Mouse (Mus musculus) limb, embryonic 15.5 days (tissue): ENCODE measurements around the gene Hoxd8. TPM values are rescaled to one million over a fixed set of nuclear protein-coding genes. Genes with fewer than 3 reads are reported as not detected.
A peak's percentile ranks its signal among the peaks of the same experiment; 100 is the strongest.

Source experiments
- ATAC-seq: fragments of 200-750 bp; cut with Nextera tagmentation; 2 replicates; pipeline ENCODE4 v1.8.0; 2017; ENCODE audit warnings: low read depth, moderate TSS enrichment; ENCODE audit not compliant: insufficient number of reproducible peaks, low FRiP score, low TSS enrichment
- H3K27ac ChIP-seq: fragments of 300-500 bp; sonication (generic); 2 replicates; pipeline ENCODE4 v1.5.1; 2015; ENCODE audit warnings: moderate library complexity, mild to moderate bottlenecking, inconsistent platforms
- H3K27me3 ChIP-seq: fragments of 300-500 bp; sonication (generic); 2 replicates; pipeline ENCODE4 v1.6.1; 2015; ENCODE audit warnings: inconsistent platforms
- H3K36me3 ChIP-seq: fragments of 300-500 bp; sonication (generic); 2 replicates; pipeline ENCODE4 v1.6.1; 2015; ENCODE audit warnings: inconsistent platforms
- H3K4me1 ChIP-seq: fragments of 300-500 bp; sonication (generic); 2 replicates; pipeline ENCODE4 v1.6.1; 2015; ENCODE audit warnings: inconsistent platforms
- H3K4me2 ChIP-seq: fragments of 300-500 bp; sonication (generic); 2 replicates; pipeline ENCODE4 v1.6.1; 2015; ENCODE audit warnings: mild to moderate bottlenecking, inconsistent platforms
- H3K4me3 ChIP-seq: fragments of 300-500 bp; sonication (generic); 2 replicates; pipeline ENCODE4 v1.5.1; 2015; ENCODE audit warnings: mild to moderate bottlenecking, inconsistent platforms
- H3K9ac ChIP-seq: fragments of 300-500 bp; sonication (generic); 2 replicates; pipeline ENCODE4 v1.6.1; 2015; ENCODE audit warnings: inconsistent platforms
- H3K9me3 ChIP-seq: fragments of 300-500 bp; sonication (generic); 2 replicates; pipeline ENCODE4 v1.6.1; 2016; ENCODE audit warnings: inconsistent platforms
- WGBS: fragments of 180-500 bp; shearing (Covaris S2); methylation state at CpG from one replicate; pipeline ENCODE4 v1.1.7; 2015; 5-methylcytosine and 5-hydroxymethylcytosine counted together
- polyA plus RNA-seq: library from polyadenylated mRNA; unstranded; fragments of >200 nt; fragmentation: Nextera tagmentation; extraction: Ambion mirVana; gene quantifications from 2 replicates; pipeline ENCODE4 v1.2.1, GENCODE M21; 2015

Hoxd8 gene
- polyA plus RNA-seq, 1 experiment from 2014 or later, result 5.9 TPM

DNA sequence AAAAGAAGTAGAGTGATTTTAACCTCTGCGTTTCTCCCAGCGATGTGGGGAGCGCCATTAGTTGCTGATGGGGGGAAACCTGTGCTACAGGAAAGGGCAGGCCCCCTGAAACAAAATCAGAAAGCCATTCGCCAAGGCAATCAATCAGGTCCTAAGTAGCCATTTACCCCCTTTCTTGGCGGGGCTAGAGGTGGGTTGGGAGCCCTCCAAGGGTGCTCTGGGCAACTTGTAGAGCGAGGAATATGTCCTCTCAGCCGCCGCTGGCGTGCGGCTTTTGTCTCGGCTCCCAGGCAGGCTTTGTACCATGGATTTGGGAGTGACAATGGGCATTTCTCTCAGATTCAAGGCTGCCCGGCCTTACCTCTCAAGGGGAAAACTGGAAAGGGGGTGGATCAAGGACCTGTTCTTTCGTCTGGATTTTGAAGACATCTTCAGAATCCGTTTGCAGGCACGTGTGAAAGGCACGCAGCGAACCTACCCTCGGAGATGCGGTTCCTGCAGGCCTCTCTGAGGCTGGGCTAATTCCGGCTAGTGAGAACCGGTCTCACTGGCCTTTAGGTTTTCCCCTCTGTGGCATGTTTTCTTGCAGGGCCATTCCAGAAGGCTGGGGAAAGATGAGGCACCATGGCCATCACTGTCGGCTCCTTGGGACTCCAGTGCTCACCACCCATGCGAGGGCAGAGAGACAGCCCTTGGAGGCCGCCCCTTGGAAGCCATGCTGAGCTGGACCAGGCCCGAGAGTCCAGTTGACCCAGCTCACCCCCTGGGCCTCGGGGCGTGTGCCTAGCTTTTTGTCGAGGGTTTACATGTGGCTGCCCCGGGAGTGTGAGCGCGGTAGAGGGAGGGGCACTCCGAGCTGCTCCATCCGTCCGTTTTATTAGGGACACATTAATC lies 7.7 kb upstream of the Hoxd8 start:
- WGBS, result 22% methylated on average over 34 of the region's 34 CpGs
- no peak for ATAC-seq
- peak overlapping the region; percentile 78 for H3K27ac ChIP-seq

DNA sequence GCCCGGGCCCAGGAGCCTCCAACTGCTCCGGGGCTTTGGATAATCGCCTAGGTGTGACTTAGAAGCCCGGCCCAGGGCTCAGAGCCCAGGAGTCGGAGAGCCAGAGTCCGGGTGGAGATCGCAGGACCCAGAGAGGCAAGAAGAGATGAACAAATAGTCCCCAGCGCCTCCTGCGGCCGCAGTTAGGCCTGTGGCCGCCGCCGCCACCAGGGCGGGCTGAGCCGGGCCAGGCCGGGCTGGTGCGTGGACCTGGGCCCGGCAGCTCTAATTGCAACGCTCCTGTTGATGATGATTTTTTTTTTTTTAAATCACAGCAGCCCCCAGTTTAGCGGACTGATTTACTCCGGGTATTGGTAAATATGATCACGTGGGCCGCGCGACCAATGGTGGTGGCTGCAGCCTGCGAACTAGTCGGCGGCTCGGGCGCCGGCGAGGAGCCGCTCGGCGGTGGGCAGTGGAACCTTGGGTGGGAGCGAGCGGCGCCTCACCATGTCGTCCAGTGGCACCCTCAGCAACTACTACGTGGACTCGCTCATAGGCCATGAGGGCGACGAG lies 6.8 kb upstream of the Hoxd8 start, which contains the start of gene Hoxd9:
Gene Hoxd9 (plus strand): TSS at position 161 of the 555 bp plus-strand sequence.
- Histone ChIP-seq H3K4me1 (peaks cover 50% of the 10 kb centered on the region), H3K4me3 (peak within 1 kb of the TSS; percentile 48), H3K4me2 (peak within 1 kb of the TSS; percentile 61), H3K9ac (peak within 1 kb of the TSS; percentile 47), H3K9me3 (no peaks in the 10 kb centered on the region), H3K36me3 (peaks cover 4% of the 10 kb centered on the region; the same call in 1 of the 2 replicates), H3K27ac (peak within 1 kb of the TSS; percentile 78), H3K27me3 (peaks cover 81% of the 10 kb centered on the region)
- WGBS, result 2% methylated on average over 43 of the region's 43 CpGs
- ATAC-seq, result 0 out of 2 replicates have a peak, but pooled peaks have one; percentile 31

More for the DNA sequence above, 7.7 kb upstream of the Hoxd8 start:
- H3K9ac ChIP-seq, result no peak overlapping the region; the same call in 1 of the 2 replicates
- peak overlapping the region; percentile 61 for H3K4me2 ChIP-seq
- peaks cover 4% of the 10 kb centered on the region; the same call in 1 of the 2 replicates for H3K36me3 ChIP-seq
- H3K9me3 ChIP-seq, result no peaks in the 10 kb centered on the region
- peaks cover 85% of the 10 kb centered on the region for H3K27me3 ChIP-seq
- peak overlapping the region; percentile 48; the same call in 1 of the 2 replicates for H3K4me3 ChIP-seq
- H3K4me1 ChIP-seq, result peaks cover 58% of the 10 kb centered on the region

DNA sequence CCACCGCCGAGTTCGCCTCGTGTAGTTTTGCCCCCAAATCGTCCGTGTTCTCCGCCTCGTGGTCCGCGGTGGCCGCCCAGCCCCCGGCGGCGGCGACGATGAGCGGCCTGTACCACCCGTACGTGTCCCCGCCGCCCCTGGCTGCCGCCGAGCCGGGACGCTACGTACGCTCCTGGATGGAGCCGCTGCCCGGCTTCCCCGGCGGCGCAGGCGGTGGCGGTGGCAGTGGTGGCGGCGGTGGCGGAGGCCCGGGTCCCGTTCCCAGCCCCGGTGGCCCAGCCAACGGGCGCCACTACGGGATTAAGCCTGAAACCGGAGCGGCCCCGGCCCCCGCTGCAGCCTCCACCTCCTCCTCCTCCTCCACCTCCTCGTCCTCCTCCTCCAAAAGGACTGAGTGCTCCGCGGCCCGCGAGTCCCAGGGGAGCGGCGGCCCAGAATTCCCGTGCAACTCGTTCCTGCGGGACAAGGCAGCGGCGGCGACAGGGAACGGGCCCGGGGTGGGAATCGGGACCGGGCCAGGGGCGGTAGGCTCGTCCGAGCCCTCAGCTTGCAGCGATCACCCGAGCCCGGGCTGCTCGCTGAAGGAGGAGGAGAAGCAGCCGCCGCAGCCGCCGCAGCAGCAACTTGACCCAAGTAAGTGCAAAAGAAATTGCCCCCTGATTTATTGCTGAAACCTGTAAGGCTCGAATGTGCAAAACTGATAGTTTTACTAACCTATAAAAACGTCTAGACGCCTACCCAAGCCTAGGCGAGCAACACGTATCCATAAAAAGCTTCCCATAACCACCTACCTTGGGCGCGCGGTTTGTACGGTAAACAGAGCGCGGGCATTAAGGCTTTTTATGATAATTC lies 6.0 kb upstream of the Hoxd8 start:
- Histone ChIP-seq H3K4me1 (peaks cover 42% of the 10 kb centered on the region), H3K27me3 (peaks cover 80% of the 10 kb centered on the region), H3K9me3 (no peaks in the 10 kb centered on the region), H3K36me3 (peaks cover 4% of the 10 kb centered on the region; the same call in 1 of the 2 replicates), H3K9ac (peak overlapping the region; percentile 47), H3K4me2 (peak overlapping the region; percentile 61), H3K27ac (peak overlapping the region; percentile 78), H3K4me3 (peak overlapping the region; percentile 48)
- WGBS, result 3% methylated on average over 83 of the region's 86 CpGs
- peak; percentile 35; the same call in 1 of the 2 replicates for ATAC-seq

DNA sequence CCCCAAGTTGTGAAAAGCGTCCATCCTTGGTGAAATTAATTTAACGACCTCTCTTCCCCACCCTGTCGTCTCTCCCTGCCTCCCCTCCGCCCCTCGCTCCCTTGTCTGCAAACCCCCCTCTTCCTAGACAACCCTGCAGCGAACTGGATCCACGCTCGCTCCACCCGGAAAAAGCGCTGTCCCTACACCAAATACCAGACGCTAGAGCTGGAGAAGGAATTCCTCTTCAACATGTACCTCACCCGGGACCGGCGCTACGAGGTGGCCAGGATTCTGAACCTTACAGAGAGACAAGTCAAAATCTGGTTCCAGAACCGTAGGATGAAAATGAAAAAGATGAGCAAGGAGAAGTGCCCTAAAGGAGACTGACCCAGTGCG lies 5.4 kb upstream of the Hoxd8 start:
- Histone ChIP-seq H3K27me3 (peaks cover 82% of the 10 kb centered on the region), H3K36me3 (peaks cover 4% of the 10 kb centered on the region; the same call in 1 of the 2 replicates), H3K27ac (peak overlapping the region; percentile 78; the same call in 1 of the 2 replicates), H3K4me2 (peak overlapping the region; percentile 61), H3K9me3 (no peaks in the 10 kb centered on the region), H3K4me3 (peak overlapping the region; percentile 48), H3K9ac (peak overlapping the region; percentile 47; the same call in 1 of the 2 replicates), H3K4me1 (peaks cover 46% of the 10 kb centered on the region)
- no peak for ATAC-seq
- WGBS, result 9% methylated on average over 17 of the region's 17 CpGs

DNA sequence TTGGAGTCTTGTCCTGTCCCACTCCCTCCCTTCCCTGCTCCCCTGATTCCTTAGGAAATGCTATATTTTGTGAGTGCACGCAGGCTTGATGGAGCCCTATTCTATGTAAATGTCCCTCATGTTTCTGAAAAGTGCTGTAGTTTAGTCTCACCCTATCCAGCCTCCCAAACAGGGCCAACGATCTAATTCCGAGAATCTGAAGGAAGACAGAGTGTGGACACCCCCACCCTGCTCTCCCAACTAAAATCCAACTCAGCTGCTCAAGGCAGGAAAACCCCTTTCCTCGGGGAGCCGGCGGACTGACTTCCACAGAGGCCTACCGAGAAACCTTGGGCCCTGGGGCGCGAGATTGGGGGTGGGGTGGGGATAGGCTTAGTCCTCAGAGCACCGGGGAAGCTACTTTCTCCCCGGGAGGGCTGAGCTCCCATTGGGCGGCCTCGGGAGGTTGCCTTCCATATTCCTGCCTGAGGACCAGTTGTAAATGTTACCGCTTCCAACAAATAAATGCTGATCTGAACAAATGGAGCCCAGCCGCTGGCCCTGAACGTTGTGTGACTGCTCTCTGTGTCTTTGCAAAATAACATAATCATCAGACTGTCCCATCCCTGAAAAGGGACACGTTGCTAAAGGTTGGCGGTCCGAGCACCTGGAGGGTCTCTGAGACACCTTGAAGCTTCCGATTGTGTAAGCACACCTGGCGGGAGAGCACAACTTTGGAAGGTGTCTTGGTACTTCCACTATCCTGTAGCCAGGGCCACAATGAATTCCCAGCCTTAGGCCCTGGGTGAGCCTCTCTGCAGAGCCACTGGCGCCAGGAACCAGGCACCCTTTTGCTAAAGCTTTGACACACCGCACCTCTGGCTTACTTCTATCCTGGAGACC lies 4.5 kb upstream of the Hoxd8 start:
- H3K4me2 ChIP-seq, result peak overlapping the region; percentile 1; the same call in 1 of the 2 replicates
- peaks cover 84% of the 10 kb centered on the region for H3K27me3 ChIP-seq
- H3K9me3 ChIP-seq, result no peaks in the 10 kb centered on the region
- 37% methylated on average over 23 of the region's 23 CpGs for WGBS
- peaks cover 4% of the 10 kb centered on the region; the same call in 1 of the 2 replicates for H3K36me3 ChIP-seq
- no peak overlapping the region for H3K9ac ChIP-seq
- H3K27ac ChIP-seq, result no peak overlapping the region
- H3K4me3 ChIP-seq, result peak overlapping the region; percentile 48; the same call in 1 of the 2 replicates
- H3K4me1 ChIP-seq, result peaks cover 52% of the 10 kb centered on the region
- ATAC-seq, result no peak

DNA sequence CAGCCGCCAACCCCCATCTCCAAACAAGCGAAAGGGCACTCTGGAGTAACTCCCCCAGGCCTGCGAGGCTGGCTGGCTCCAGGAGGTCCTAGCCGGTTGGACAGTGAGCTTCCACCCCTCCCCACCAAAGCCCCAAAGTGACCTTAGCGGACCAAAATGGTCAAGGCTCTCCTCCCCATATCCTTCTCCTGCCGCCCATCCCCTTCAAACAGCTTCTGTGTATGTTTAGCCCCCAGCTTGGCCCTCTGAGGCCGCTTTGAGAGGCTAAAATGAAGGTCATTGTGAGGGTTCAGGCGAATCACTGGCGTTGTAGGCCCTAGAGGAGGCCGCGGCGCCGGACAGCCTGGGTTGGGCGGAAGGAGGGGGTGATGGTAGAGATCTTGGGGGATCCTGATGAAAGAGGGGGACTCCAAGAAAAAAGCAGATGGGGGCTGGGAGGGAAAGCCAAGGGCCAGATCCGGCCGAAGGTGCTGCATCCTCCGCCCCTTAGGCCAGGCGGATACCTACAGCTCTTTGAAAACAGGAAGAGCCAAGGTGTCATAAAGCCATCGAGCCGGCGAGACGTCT lies 3.8 kb upstream of the Hoxd8 start:
- Histone ChIP-seq H3K4me1 (peaks cover 59% of the 10 kb centered on the region), H3K36me3 (peaks cover 4% of the 10 kb centered on the region; the same call in 1 of the 2 replicates), H3K9ac (no peak overlapping the region), H3K27me3 (peaks cover 84% of the 10 kb centered on the region), H3K4me2 (no peak overlapping the region), H3K4me3 (no peak overlapping the region), H3K27ac (no peak overlapping the region), H3K9me3 (no peaks in the 10 kb centered on the region)
- no peak for ATAC-seq
- 34% methylated on average over 22 of the region's 22 CpGs for WGBS

DNA sequence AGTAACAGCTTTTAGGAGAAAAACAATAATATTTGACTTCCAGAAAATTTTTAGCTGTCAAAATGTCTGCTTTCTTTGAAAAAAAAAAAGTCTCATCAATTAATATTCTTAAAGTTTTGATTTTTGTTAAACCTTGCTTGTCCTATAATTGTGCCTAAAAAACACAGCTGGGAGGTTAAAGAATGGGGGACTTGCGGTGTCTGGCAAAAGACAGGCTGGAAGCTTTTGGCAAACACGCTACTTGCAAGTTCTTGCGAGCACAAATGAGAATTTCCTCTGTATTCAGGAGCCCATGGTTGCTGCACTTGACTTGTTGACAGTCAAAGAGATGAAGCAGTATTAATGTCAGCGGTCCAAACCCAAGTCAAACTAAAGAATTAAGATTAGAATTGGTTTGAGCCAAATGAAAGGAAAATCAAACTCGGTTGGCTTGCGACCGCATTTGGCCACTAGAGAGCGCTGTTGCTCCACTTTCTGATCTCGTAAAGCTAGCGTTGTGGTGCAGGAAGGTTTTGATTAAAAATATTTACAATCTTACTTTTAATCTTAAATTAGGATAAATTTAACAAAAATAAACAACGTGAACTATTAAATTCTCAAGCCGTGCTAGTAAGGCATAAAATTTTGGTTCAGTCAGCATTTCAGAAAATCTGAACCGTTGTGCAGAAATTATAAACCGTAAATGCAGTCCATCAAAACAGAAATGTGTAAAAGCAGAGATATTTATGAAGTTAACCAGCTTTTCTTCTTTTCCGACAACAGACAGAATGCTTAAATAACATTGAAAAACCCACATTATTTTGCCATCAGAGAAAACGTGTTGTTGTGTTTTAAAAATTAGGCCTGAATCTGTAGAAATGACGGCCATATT lies 2.2 kb upstream of the Hoxd8 start:
- 12% methylated on average over 17 of the region's 17 CpGs for WGBS
- ATAC-seq, result no peak
- H3K27ac ChIP-seq, result no peak overlapping the region

DNA sequence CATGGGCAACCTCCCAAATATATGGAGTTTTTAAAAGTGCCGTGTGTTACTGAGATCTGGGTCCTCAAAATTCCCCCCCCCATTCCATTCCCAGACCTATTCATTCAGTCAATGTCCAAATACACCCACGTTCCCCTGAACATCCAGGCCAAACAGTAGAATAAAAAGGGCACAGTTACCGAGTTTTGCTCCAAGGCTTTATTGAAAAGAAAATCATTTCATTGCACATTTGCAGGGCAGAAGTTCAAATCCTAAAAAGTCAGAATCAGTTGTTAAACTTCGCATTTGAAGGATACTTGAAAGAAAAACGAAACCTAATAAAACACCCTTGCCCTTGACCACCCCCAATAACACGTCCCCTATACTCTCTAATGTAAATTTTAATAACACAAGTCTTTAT lies 1.6 kb upstream of the Hoxd8 start:
- WGBS, result 32% methylated on average over 6 of the region's 6 CpGs

More for the DNA sequence above, 2.2 kb upstream of the Hoxd8 start:
- Histone ChIP-seq H3K4me3 (no peak overlapping the region), H3K4me1 (peaks cover 53% of the 10 kb centered on the region), H3K36me3 (peaks cover 4% of the 10 kb centered on the region; the same call in 1 of the 2 replicates), H3K9ac (no peak overlapping the region), H3K27me3 (peaks cover 83% of the 10 kb centered on the region), H3K4me2 (no peak overlapping the region), H3K9me3 (no peaks in the 10 kb centered on the region)

DNA sequence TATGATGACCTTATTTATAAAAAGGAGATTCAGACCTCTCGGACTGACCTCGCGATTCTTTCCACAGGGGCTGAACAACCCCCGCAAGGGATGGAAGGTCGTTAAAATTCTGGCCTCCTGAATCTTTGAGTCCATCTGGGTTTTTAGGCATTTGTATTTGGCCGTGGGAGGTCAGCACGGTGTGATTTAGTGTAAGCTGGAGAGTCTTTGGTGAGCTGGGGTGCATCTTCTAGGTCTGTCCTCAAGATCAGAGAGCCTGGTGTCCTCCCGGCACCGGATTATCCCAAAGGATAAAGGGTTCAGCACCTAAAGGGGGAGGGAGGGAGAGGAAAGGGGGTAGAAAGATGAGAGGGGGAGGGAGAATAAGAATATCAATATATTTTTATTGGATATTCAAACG lies 1.1 kb upstream of the Hoxd8 start:
- 22% methylated on average over 10 of the region's 10 CpGs for WGBS
- Histone ChIP-seq H3K9ac (no peak overlapping the region), H3K4me2 (no peak overlapping the region), H3K4me3 (no peak overlapping the region), H3K9me3 (no peaks in the 10 kb centered on the region), H3K4me1 (peaks cover 44% of the 10 kb centered on the region), H3K36me3 (peaks cover 4% of the 10 kb centered on the region; the same call in 1 of the 2 replicates), H3K27ac (no peak overlapping the region), H3K27me3 (peaks cover 84% of the 10 kb centered on the region)
- ATAC-seq, result no peak

More for the DNA sequence above, 1.6 kb upstream of the Hoxd8 start:
- Histone ChIP-seq H3K4me3 (no peak overlapping the region), H3K4me1 (peaks cover 49% of the 10 kb centered on the region), H3K9ac (no peak overlapping the region), H3K27ac (no peak overlapping the region), H3K9me3 (no peaks in the 10 kb centered on the region), H3K4me2 (no peak overlapping the region), H3K27me3 (peaks cover 84% of the 10 kb centered on the region), H3K36me3 (peaks cover 4% of the 10 kb centered on the region; the same call in 1 of the 2 replicates)
- ATAC-seq, result no peak
